Mouse (Mus musculus) forebrain, embryonic 11.5 days (tissue): ENCODE data around the gene Bcas3. TPM values are rescaled to one million over a fixed set of nuclear protein-coding genes. Genes with fewer than 3 reads are reported as not detected.

Experiments used
- ATAC-seq: fragments of 200-750 bp; cut with Nextera tagmentation; replicated peaks from 2 replicates; pipeline ENCODE4 v1.8.0; 2017; ENCODE audit warnings: moderate TSS enrichment; ENCODE audit not compliant: low FRiP score
- DNase-seq: peaks from one replicate; pipeline ENCODE4 v3.0.0-alpha.2; 2017; ENCODE audit warnings: low spot score
- H3K27ac ChIP-seq: fragments of 300-500 bp; sonication (generic); 2 replicates; pipeline ENCODE4 v1.5.1; 2014; ENCODE audit warnings: low read depth, low read length
- H3K27me3 ChIP-seq: fragments of 300-500 bp; sonication (generic); 2 replicates; pipeline ENCODE4 v1.6.1; 2014; ENCODE audit warnings: mild to moderate bottlenecking, low read length, mixed read lengths; ENCODE audit not compliant: control insufficient read depth, insufficient read depth
- H3K36me3 ChIP-seq: fragments of 300-500 bp; sonication (generic); 2 replicates; pipeline ENCODE4 v1.6.1; 2014; ENCODE audit warnings: mild to moderate bottlenecking, low read length, moderate library complexity, mixed read lengths; ENCODE audit not compliant: control insufficient read depth, insufficient read depth
- H3K4me1 ChIP-seq: fragments of 300-500 bp; sonication (generic); replicated peaks from 2 replicates; pipeline ENCODE4 v1.6.1; 2014; ENCODE audit warnings: low read length, mixed read lengths; ENCODE audit not compliant: control insufficient read depth, insufficient read depth
- H3K4me2 ChIP-seq: fragments of 300-500 bp; sonication (generic); 2 replicates; pipeline ENCODE4 v1.6.1; 2014; ENCODE audit warnings: low read depth, mild to moderate bottlenecking, low read length, moderate library complexity, mixed read lengths; ENCODE audit not compliant: severe bottlenecking
- H3K4me3 ChIP-seq: fragments of 300-500 bp; sonication (generic); 2 replicates; pipeline ENCODE4 v1.5.1; 2014; ENCODE audit warnings: low read depth, low read length
- H3K9ac ChIP-seq: fragments of 300-500 bp; sonication (generic); 2 replicates; pipeline ENCODE4 v1.6.1; 2014; ENCODE audit warnings: low read length
- H3K9me3 ChIP-seq: fragments of 300-500 bp; sonication (generic); 2 replicates; pipeline ENCODE4 v1.6.1; 2016; ENCODE audit warnings: low read length, mixed read lengths; ENCODE audit not compliant: control insufficient read depth
- WGBS: fragments of 180-500 bp; shearing (Covaris S2); extraction: QIAGEN DNeasy Blood & Tissue Kit; methylation state at CpG from one replicate; pipeline ENCODE4 v1.1.7; 2014; 5-methylcytosine and 5-hydroxymethylcytosine counted together
- polyA plus RNA-seq: library from polyadenylated mRNA; unstranded; fragments of >200 nt; fragmentation: Nextera tagmentation; extraction: Ambion mirVana; gene quantifications from 2 replicates; pipeline ENCODE4 v1.2.1, GENCODE M21; 2014

The Bcas3 gene
- polyA plus RNA-seq, 1 experiment from 2014 or later, result 17.9 TPM

DNA sequence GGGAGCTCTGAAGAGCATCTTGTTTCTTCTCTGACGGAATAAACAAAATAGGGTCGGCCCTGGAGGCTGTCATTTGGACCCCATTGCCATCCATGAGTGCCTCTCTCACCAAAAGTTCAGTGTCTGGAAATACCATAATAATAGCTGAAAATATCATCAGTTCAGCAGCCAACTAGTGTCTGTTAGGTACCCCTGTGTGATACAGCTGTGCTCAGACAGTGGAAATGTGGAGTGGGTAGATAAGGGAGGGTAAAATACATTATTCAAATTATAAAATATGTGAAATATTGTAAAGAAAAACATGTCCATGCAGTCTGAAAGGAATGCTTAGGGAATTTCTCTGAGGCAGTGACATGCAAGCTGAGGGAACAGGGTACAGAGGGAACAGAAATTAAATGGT, 416.8 kb downstream of the Bcas3 start:
- Histone ChIP-seq H3K27me3 (peaks cover 9% of the 10 kb centered on the region), H3K4me1 (peaks cover 3% of the 10 kb centered on the region; the same call in 1 of the 2 replicates), H3K9ac (no peak overlapping the region), H3K27ac (no peak overlapping the region), H3K36me3 (no peaks in the 10 kb centered on the region), H3K4me2 (no peak overlapping the region), H3K9me3 (no peaks in the 10 kb centered on the region), H3K4me3 (no peak overlapping the region)
- 90% methylated on average over 2 of the region's 2 CpGs for WGBS
- no peak for ATAC-seq
- DNase-seq, result no peak

DNA sequence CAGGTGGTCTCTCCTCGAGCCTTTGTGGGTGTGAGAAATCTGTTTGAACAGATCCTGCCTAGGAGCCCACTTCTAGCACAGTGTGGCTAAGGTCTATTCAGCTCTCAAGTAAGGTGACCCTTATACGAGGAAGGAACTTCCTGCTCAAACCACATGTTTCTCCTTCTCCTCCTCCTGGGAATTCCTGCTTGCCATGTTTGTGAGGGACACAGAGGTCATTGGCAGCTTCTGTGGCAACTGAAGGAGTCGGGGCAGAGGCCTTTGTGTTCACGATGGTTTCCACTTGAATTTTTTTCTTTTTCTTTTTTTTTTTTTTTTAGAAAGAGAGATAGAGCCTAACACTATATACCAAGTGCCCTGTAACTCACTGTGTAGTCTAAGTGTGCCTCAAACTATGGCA, 420.4 kb downstream of the Bcas3 start:
- 64% methylated on average over 4 of the region's 4 CpGs for WGBS
- H3K36me3 ChIP-seq, result no peaks in the 10 kb centered on the region
- peaks cover 2% of the 10 kb centered on the region; the same call in 1 of the 2 replicates for H3K27me3 ChIP-seq
- DNase-seq, result no peak
- H3K4me3 ChIP-seq, result no peak overlapping the region
- no peaks in the 10 kb centered on the region for H3K4me1 ChIP-seq
- no peaks in the 10 kb centered on the region for H3K9me3 ChIP-seq
- H3K27ac ChIP-seq, result no peak overlapping the region
- ATAC-seq, result no peak
- no peak overlapping the region for H3K9ac ChIP-seq
- H3K4me2 ChIP-seq, result no peak overlapping the region

DNA sequence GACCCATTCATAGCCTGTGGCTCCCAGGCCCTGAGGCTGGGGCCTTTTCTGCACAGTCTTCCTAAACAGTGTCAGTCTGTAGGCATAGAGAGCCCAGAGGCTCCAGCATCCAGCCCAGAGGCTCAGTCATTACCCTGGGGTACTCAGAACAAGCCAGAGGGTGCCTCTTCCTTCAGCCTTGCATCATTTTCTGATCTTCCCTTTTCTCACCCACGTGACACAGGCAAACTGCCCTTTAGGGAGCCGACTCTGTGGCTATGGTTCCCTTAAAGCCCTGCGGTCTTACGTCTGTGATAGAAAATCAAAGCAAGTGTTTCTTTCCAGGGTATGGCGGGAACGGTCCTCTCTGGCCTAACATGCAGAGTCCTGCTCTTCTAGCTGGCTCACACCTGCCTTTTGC, 421.7 kb downstream of the Bcas3 start:
- Histone ChIP-seq H3K36me3 (no peaks in the 10 kb centered on the region), H3K27me3 (no peaks in the 10 kb centered on the region), H3K27ac (no peak overlapping the region), H3K4me1 (no peaks in the 10 kb centered on the region), H3K4me2 (no peak overlapping the region), H3K9me3 (no peaks in the 10 kb centered on the region), H3K9ac (no peak overlapping the region), H3K4me3 (no peak overlapping the region)
- 87% methylated on average over 6 of the region's 6 CpGs for WGBS
- ATAC-seq, result no peak
- no peak for DNase-seq

DNA sequence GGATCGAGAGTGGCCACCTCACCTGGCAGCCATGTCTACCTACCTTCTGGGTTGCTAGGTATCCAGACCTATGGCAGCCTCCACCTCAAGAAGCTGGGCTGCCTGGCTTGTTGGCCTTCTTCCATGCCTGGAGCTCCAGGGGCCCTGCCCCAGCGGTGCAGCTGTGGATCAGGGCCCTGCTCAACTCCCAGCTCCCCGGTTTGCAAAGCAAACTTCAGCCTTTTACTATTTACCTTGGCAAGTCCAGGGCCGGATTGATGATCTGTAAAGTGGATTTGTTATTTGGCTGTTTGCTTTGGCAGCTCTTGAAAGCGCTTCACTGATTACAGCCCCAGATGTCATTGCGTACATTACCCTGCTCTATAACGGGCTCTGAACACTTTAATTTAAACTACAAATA, 422.5 kb downstream of the Bcas3 start:
- Histone ChIP-seq H3K4me1 (no peaks in the 10 kb centered on the region), H3K36me3 (no peaks in the 10 kb centered on the region), H3K27ac (no peak overlapping the region), H3K9me3 (no peaks in the 10 kb centered on the region), H3K27me3 (no peaks in the 10 kb centered on the region), H3K9ac (no peak overlapping the region), H3K4me2 (no peak overlapping the region), H3K4me3 (no peak overlapping the region)
- 78% methylated on average over 7 of the region's 7 CpGs for WGBS
- DNase-seq (no peak), ATAC-seq (no peak)

DNA sequence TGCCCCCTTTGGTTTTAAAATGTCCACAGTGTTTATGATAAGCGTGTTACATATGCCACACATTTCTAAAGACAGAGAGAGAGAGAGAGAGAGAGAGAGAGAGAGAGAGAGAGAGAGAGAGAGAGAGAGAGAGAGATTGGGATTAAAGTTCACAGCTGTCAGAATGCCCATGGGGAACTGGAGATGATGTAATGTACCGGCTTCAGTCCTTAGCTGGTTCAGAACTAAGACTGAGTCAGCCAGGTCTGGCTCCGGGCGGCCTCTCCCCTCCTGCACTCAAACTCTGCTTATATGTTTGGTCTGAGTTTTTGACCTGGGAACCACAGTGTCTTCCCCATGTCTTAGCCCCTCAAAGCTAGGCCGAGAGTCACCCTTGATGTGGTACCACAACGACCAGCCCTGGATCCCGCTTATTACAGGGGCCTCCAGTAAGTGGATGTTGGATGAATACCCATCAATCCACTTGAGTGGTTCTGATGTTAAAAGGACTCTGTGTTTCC, 423.9 kb downstream of the Bcas3 start:
- H3K9ac ChIP-seq, result no peak overlapping the region
- H3K27ac ChIP-seq, result no peak overlapping the region
- no peak overlapping the region for H3K4me2 ChIP-seq
- H3K4me1 ChIP-seq, result no peaks in the 10 kb centered on the region
- no peak for DNase-seq
- ATAC-seq, result no peak
- H3K27me3 ChIP-seq, result no peaks in the 10 kb centered on the region
- H3K4me3 ChIP-seq, result no peak overlapping the region
- WGBS, result 61% methylated on average over 7 of the region's 7 CpGs
- no peaks in the 10 kb centered on the region for H3K9me3 ChIP-seq
- no peaks in the 10 kb centered on the region for H3K36me3 ChIP-seq

DNA sequence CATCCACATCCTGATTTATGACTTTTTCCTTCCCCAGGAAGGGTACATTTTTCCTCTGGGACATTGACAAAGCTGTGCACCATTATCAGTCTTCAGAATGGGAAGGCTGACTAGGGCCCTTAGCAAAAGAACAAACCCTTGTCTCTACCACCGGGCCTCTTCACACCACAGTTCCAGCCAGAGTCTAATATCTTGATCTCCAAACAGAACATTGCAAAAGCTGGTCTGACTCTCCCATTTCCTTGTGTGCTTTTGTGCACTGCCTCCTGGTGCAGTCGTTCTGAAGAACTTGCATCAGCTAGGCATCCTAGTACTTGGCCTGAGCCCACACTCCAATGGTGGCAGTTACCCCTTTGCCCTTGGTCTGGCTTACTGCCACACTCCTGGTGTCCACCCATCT, 425.0 kb downstream of the Bcas3 start:
- no peak overlapping the region for H3K27ac ChIP-seq
- ATAC-seq (no peak), DNase-seq (no peak)
- H3K4me2 ChIP-seq, result no peak overlapping the region
- H3K27me3 ChIP-seq, result no peaks in the 10 kb centered on the region
- H3K4me3 ChIP-seq, result no peak overlapping the region
- H3K9me3 ChIP-seq, result no peaks in the 10 kb centered on the region
- H3K4me1 ChIP-seq, result no peaks in the 10 kb centered on the region
- no peak overlapping the region for H3K9ac ChIP-seq
- 89% methylated on average over 2 of the region's 2 CpGs for WGBS
- H3K36me3 ChIP-seq, result no peaks in the 10 kb centered on the region

DNA sequence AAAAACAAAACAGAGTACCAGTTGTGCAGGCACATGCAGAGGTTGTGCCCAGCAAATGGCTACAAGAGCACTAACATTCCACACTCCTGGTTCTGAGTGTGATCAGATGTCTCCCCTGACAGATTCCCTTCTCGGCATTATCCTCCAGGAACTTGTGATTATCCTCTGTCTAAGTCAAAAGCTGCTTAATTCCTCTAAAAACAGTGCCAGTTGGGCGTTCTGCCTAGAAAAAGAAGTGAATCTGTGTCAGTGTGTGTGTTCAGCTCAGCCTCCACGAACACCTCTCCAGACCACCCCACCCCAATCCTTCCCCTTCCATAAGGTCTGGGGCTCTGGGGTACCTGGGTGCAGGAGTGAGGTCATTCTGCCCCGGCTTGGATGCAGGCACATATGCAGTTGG, 427.3 kb downstream of the Bcas3 start:
- Histone ChIP-seq H3K4me2 (no peak overlapping the region), H3K4me1 (no peaks in the 10 kb centered on the region), H3K9ac (no peak overlapping the region), H3K4me3 (no peak overlapping the region), H3K36me3 (no peaks in the 10 kb centered on the region), H3K27ac (no peak overlapping the region), H3K27me3 (no peaks in the 10 kb centered on the region), H3K9me3 (no peaks in the 10 kb centered on the region)
- 65% methylated on average over 4 of the region's 4 CpGs for WGBS
- no peak for ATAC-seq
- DNase-seq, result no peak

DNA sequence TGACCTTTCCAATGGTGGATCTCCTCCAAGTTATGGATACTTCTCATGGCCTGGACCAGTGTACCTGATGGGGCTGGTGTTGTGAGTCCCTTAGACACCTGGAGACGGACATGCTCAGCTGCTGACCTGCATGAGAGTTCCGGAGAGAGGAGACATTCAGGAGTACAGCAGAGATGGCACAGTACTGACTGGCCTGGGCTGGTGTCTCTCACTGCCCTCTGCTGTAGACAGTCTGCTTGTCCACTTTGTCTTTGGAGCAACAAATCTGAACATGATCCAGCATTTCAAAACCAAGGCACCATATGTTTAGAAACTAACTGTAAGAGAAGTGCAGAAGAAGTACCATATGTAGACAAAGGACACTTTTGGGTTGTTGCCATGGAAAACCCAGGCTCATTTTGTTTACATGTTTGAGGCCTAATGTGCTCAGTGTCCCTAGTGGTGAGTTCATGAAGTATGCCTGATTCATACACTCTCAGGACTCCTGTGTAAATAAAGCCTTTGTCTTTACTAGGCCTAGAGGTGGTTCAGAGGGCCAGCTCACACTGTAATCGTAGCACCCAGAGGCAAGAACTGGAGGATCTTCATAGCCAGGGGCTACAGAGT, 433.2 kb downstream of the Bcas3 start:
- no peak for ATAC-seq
- H3K4me1 ChIP-seq, result no peaks in the 10 kb centered on the region
- no peak overlapping the region for H3K4me3 ChIP-seq
- H3K9ac ChIP-seq, result no peak overlapping the region
- WGBS, result 83% methylated on average over 3 of the region's 3 CpGs
- no peaks in the 10 kb centered on the region for H3K27me3 ChIP-seq
- no peaks in the 10 kb centered on the region for H3K9me3 ChIP-seq
- H3K4me2 ChIP-seq, result no peak overlapping the region
- DNase-seq, result no peak
- no peaks in the 10 kb centered on the region for H3K36me3 ChIP-seq
- no peak overlapping the region for H3K27ac ChIP-seq

DNA sequence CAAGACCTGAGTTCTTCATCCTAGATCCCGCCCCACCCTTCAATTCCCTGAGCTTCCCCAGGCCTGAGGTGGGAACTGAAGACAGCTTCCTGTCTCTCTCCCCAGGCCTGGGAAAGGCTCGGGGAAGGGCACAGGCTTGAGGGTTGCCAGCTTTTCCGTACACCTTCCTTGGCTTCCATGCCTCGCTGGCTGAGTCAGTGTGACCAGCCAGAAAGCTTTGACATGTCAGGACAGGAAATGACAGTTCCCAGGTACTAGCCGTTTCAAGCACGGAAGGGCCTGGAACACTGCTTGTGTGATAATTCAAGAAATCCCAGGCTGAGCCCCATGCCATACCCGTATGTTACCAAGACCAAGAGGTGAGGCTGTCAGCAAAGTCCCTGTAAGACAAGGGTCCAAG, 436.8 kb downstream of the Bcas3 start:
- 88% methylated on average over 7 of the region's 7 CpGs for WGBS
- H3K36me3 ChIP-seq, result no peaks in the 10 kb centered on the region
- ATAC-seq, result no peak

More for the DNA sequence above, 436.8 kb downstream of the Bcas3 start:
- no peak for DNase-seq
- no peak overlapping the region for H3K4me3 ChIP-seq
- H3K4me2 ChIP-seq, result no peak overlapping the region
- no peak overlapping the region for H3K9ac ChIP-seq
- no peaks in the 10 kb centered on the region for H3K4me1 ChIP-seq
- no peaks in the 10 kb centered on the region for H3K27me3 ChIP-seq
- no peaks in the 10 kb centered on the region for H3K9me3 ChIP-seq
- no peak overlapping the region for H3K27ac ChIP-seq
